Mouse (Mus musculus) C2C12 (cell line): Measurements from ENCODE around the gene Ift43.

Experiments used
- MYOD1 ChIP-seq: IDR thresholded peaks from one replicate; pipeline ENCODE4 v1.6.1; 2011; ENCODE audit warnings: low read depth; ENCODE audit not compliant: control insufficient read depth, insufficient read length
- MYOG ChIP-seq: IDR thresholded peaks from one replicate; pipeline ENCODE4 v1.6.1; 2011; ENCODE audit not compliant: control insufficient read depth, insufficient read length; ENCODE audit errors: extremely low read depth

- TF ChIP-seq MYOD1 (no peak), MYOG (no peak)
Observed at GRCm38 (mm10) chr12:86146246-86146645, 63.9 kb downstream of the Ift43 start.
